Mouse (Mus musculus) kidney, embryonic 15.5 days (tissue): ENCODE results near the gene Casp8ap2. TPM values are rescaled to one million over a fixed set of nuclear protein-coding genes. Genes with fewer than 3 reads are reported as not detected.

Experiments used
- ATAC-seq: fragments of 200-750 bp; cut with Nextera tagmentation; replicated peaks from 2 replicates; pipeline ENCODE4 v1.8.0; 2017; ENCODE audit warnings: moderate TSS enrichment; ENCODE audit not compliant: low FRiP score
- H3K27ac ChIP-seq: fragments of 300-500 bp; sonication (generic); 2 replicates; pipeline ENCODE4 v1.5.1; 2015; ENCODE audit warnings: mild to moderate bottlenecking, inconsistent platforms
- H3K27me3 ChIP-seq: fragments of 300-500 bp; sonication (generic); 2 replicates; pipeline ENCODE4 v1.6.1; 2015; ENCODE audit warnings: inconsistent platforms
- H3K36me3 ChIP-seq: fragments of 300-500 bp; sonication (generic); 2 replicates; pipeline ENCODE4 v1.6.1; 2015; ENCODE audit warnings: inconsistent platforms
- H3K4me1 ChIP-seq: fragments of 300-500 bp; sonication (generic); 2 replicates; pipeline ENCODE4 v1.6.1; 2015; ENCODE audit warnings: inconsistent platforms
- H3K4me2 ChIP-seq: fragments of 300-500 bp; sonication (generic); 2 replicates; pipeline ENCODE4 v1.6.1; 2015; ENCODE audit warnings: moderate library complexity, mild to moderate bottlenecking, inconsistent platforms
- H3K4me3 ChIP-seq: fragments of 300-500 bp; sonication (generic); replicated peaks from 2 replicates; pipeline ENCODE4 v1.5.1; 2015; ENCODE audit warnings: mild to moderate bottlenecking, inconsistent platforms
- H3K9ac ChIP-seq: fragments of 300-500 bp; sonication (generic); 2 replicates; pipeline ENCODE4 v1.6.1; 2015; ENCODE audit warnings: mild to moderate bottlenecking, inconsistent platforms
- H3K9me3 ChIP-seq: fragments of 300-500 bp; sonication (generic); replicated peaks from 2 replicates; pipeline ENCODE4 v1.6.1; 2016; ENCODE audit warnings: inconsistent platforms
- WGBS: fragments of 180-500 bp; shearing (Covaris S2); methylation state at CpG from one replicate; pipeline ENCODE4 v1.1.7; 2015; ENCODE audit warnings: mixed read lengths; 5-methylcytosine and 5-hydroxymethylcytosine counted together
- polyA plus RNA-seq: library from polyadenylated mRNA; unstranded; fragments of >200 nt; fragmentation: Nextera tagmentation; extraction: Ambion mirVana; gene quantifications from 2 replicates; pipeline ENCODE4 v1.2.1, GENCODE M21; 2015

Casp8ap2 gene
- polyA plus RNA-seq, 1 experiment from 2014 or later, result 56.4 TPM

DNA sequence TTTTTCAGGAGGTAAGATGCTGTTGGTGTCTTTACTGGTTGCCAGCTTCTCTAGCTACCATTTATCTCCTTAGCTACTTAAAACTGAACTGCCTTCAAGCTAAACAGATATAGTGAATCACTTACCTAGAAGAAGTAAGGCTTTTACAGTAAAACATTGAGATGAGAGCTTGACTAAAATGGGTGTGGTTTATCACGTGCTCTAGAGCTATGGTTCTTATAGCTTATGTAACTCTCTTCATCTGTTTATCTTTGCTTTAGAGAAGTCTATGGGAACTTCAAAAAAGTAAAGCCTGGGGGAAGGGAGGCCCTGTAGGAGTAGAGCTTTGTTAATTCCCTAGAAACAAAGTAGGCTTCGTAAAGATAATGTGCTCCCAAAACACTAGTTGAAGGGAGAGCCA lies 58.8 kb downstream of the Casp8ap2 start:
- no peaks in the 10 kb centered on the region for H3K4me1 ChIP-seq
- no peak overlapping the region for H3K4me2 ChIP-seq
- no peaks in the 10 kb centered on the region for H3K27me3 ChIP-seq
- H3K9me3 ChIP-seq, result no peaks in the 10 kb centered on the region
- H3K27ac ChIP-seq, result no peak overlapping the region
- H3K4me3 ChIP-seq, result no peak overlapping the region
- ATAC-seq, result no peak
- H3K36me3 ChIP-seq, result peaks cover 94% of the 10 kb centered on the region
- no peak overlapping the region for H3K9ac ChIP-seq
- 94% methylated on average over 2 of the region's 2 CpGs for WGBS

DNA sequence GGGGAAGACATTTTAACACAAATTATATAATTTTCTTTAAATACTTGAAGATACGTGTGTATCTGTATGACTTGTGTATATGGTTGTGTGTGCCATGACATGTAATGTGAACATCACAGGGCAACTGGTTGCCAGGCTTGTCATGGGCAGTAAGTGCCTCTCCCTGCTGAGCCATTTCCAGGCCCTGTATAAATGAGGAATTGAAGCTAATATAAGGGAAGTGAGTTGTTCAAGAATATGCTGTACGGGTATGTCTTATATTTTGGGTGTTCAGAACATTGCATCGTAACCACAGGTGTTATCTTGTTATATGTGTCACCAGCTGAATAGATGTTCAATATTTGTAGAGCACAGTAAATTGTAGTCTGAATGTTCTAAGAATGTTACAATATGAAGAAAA lies 62.2 kb downstream of the Casp8ap2 start:
- H3K36me3 ChIP-seq, result peaks cover 91% of the 10 kb centered on the region
- no peaks in the 10 kb centered on the region for H3K4me1 ChIP-seq
- 92% methylated on average over 3 of the region's 3 CpGs for WGBS
- no peak overlapping the region for H3K27ac ChIP-seq
- no peak overlapping the region for H3K9ac ChIP-seq
- no peak overlapping the region for H3K4me2 ChIP-seq
- H3K9me3 ChIP-seq, result no peaks in the 10 kb centered on the region
- H3K27me3 ChIP-seq, result no peaks in the 10 kb centered on the region
- no peak for ATAC-seq
- H3K4me3 ChIP-seq, result no peak overlapping the region

DNA sequence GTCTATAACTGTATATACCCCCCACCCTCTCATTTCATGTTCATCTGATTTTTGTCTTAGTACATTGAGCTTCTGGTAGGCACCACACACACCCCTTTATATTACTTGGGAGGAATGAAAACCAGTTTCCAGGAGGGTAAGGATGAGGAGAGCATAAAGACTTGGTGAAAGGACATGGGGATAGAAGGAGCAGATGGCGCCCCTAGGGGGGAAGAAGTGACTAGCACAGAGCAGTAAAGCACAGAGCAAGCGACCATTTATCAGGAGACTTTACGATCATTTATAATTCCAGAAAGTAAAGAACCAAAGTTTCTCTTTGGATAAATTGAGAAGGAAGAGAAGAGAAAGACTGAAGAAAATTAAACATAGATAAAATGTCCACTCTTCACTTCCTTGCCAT lies 65.6 kb downstream of the Casp8ap2 start:
- 66% methylated on average over 3 of the region's 3 CpGs for WGBS
- H3K9ac ChIP-seq, result no peak overlapping the region
- peaks cover 92% of the 10 kb centered on the region for H3K36me3 ChIP-seq
- no peak for ATAC-seq
- H3K27ac ChIP-seq, result no peak overlapping the region
- H3K27me3 ChIP-seq, result no peaks in the 10 kb centered on the region
- H3K9me3 ChIP-seq, result no peaks in the 10 kb centered on the region
- no peak overlapping the region for H3K4me2 ChIP-seq
- no peak overlapping the region for H3K4me3 ChIP-seq
- no peaks in the 10 kb centered on the region for H3K4me1 ChIP-seq

DNA sequence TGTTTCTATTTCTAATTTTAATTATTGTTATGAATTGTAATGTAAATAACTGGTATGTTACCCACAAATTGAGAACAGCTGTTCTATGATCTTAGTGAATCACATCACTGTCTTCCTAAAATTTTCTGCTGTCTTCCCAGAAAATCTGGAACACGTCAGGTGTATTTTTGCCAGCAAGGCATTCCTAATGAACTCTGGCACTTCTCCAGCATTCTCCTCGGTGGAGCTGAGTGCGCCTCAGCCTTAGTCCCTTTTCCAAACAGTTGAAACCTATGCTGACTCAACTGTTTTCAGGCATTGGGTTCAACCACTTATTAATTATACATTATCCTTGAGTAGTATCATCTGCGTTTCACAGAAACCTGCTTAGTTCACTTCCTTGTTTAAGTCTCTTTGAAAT lies 67.2 kb downstream of the Casp8ap2 start:
- ATAC-seq, result no peak
- no peak overlapping the region for H3K27ac ChIP-seq
- H3K4me1 ChIP-seq, result no peaks in the 10 kb centered on the region
- peaks cover 90% of the 10 kb centered on the region for H3K36me3 ChIP-seq
- H3K4me2 ChIP-seq, result no peak overlapping the region
- H3K4me3 ChIP-seq, result no peak overlapping the region
- no peaks in the 10 kb centered on the region for H3K9me3 ChIP-seq
- H3K27me3 ChIP-seq, result no peaks in the 10 kb centered on the region
- H3K9ac ChIP-seq, result no peak overlapping the region
- WGBS, result 81% methylated on average over 4 of the region's 4 CpGs

DNA sequence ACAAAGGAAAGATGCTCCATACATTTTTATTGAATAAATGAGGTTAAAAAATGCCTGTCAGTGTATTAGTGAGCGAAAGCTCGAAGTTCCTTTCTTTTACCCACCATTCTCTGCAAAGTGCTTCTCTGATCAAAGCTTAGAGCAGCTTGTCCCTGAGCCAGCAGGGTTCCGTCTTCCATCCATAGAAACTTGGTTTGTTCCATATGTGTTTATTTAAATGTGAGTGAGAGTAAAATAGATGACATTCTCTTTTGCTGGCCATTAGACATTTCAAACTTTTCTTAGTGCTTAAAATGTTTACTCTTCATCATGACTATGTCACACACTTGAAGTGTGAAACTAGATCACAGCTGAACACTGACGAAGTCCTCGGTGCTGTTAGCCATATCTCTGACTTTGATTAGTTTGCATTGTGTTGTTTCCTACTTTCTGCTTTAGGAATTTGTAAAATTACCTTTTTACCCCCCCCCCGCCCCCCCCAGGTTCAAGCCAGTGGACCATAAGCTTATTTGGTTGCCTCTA lies 67.9 kb downstream of the Casp8ap2 start:
- Histone ChIP-seq H3K36me3 (peaks cover 90% of the 10 kb centered on the region), H3K4me3 (no peak overlapping the region), H3K27ac (no peak overlapping the region), H3K4me1 (no peaks in the 10 kb centered on the region), H3K4me2 (no peak overlapping the region), H3K9ac (no peak overlapping the region), H3K27me3 (no peaks in the 10 kb centered on the region), H3K9me3 (no peaks in the 10 kb centered on the region)
- no peak for ATAC-seq
- WGBS, result 90% methylated on average over 6 of the region's 6 CpGs

Other genes starting within 250 kb of the Casp8ap2 start
- 0.09 TPM in 1 of 2 replicates, not detected in the other for gene Gja10, start 12.7 kb upstream of the Casp8ap2 start, polyA plus RNA-seq
- gene Mdn1, start 41.7 kb downstream of the Casp8ap2 start, polyA plus RNA-seq, result 15.4 and 16.0 TPM in 2 replicates
- 112 and 115 TPM in 2 replicates for gene Lyrm2, start 184.8 kb downstream of the Casp8ap2 start, polyA plus RNA-seq